Mouse (Mus musculus) liver, postnatal 0 days (tissue): Measurements from ENCODE around the gene Stk26.

Source experiments
- CTCF ChIP-seq: sonication (generic); IDR thresholded peaks from 2 replicates; pipeline ENCODE4 v1.5.1; 2016; ENCODE audit warnings: antibody characterized with exemption, low read depth
- EP300 ChIP-seq: IDR thresholded peaks from 2 replicates; pipeline ENCODE4 v1.6.1; 2016; ENCODE audit warnings: antibody characterized with exemption, low read depth, mild to moderate bottlenecking

GRCm38 (mm10) chrX:50917389-50917788, 76.5 kb downstream of the Stk26 start:
- TF ChIP-seq EP300 (no peak), CTCF (no peak)
